Mouse (Mus musculus) heart, adult 2 months (tissue): ENCODE results near the gene Ubr3. TPM values are rescaled to one million over a fixed set of nuclear protein-coding genes. Genes with fewer than 3 reads are reported as not detected.
A peak's percentile ranks its signal among the peaks of the same experiment; 100 is the strongest.

ENCODE experiments used
- DNase-seq, 2 experiments: peaks; one replicate each; pipeline ENCODE4 v3.0.0; 2021
- H3K27ac ChIP-seq: fragments of 200-600 bp; 2 replicates; pipeline ENCODE4 v1.8.1; 2022
- H3K27me3 ChIP-seq: fragments of 200-500 bp; 2 replicates; pipeline ENCODE4 v1.6.1; 2012; ENCODE audit warnings: mild to moderate bottlenecking, low read length, inconsistent platforms, mixed read lengths; ENCODE audit not compliant: control insufficient read depth, insufficient read depth
- H3K36me3 ChIP-seq: fragments of 200-500 bp; 2 replicates; pipeline ENCODE4 v1.6.1; 2012; ENCODE audit warnings: low read length, inconsistent platforms; ENCODE audit not compliant: control insufficient read depth, insufficient read depth
- H3K4me1 ChIP-seq: fragments of 200-500 bp; 2 replicates; pipeline ENCODE4 v1.6.1; 2011; ENCODE audit warnings: low read length; ENCODE audit not compliant: control insufficient read depth, insufficient read depth
- H3K4me3 ChIP-seq: fragments of 200-600 bp; 2 replicates; pipeline ENCODE4 v1.8.1; 2022
- H3K79me2 ChIP-seq: fragments of 200-500 bp; replicated peaks from 2 replicates; pipeline ENCODE4 v1.6.1; 2012; ENCODE audit warnings: mild to moderate bottlenecking, inconsistent platforms, low read length, moderate library complexity, mixed read lengths; ENCODE audit not compliant: control insufficient read depth, insufficient read depth
- H3K9ac ChIP-seq: fragments of 200-500 bp; 2 replicates; pipeline ENCODE4 v1.6.1; 2012; ENCODE audit warnings: low read depth, mild to moderate bottlenecking, control low read depth, inconsistent platforms, low read length, mixed read lengths
- CTCF ChIP-seq: fragments of 200-600 bp; IDR thresholded peaks from 2 replicates; pipeline ENCODE4 v1.8.1; 2022; ENCODE audit warnings: antibody characterized with exemption, mild to moderate bottlenecking, moderate library complexity
- EP300 ChIP-seq: fragments of 200-500 bp; IDR thresholded peaks from 2 replicates; pipeline ENCODE4 v1.6.1; 2011; ENCODE audit warnings: low read depth, low read length, control low read depth; ENCODE audit not compliant: insufficient read depth
- POLR2A ChIP-seq: fragments of 200-500 bp; IDR thresholded peaks from 2 replicates; pipeline ENCODE4 v1.6.1; 2011; ENCODE audit warnings: mild to moderate bottlenecking, low read depth, low read length, control low read depth; ENCODE audit not compliant: insufficient read depth
- WGBS: fragments of 180-500 bp; shearing (Covaris S2); methylation state at CpG from one replicate; pipeline ENCODE4 v1.1.7; 2018; 5-methylcytosine and 5-hydroxymethylcytosine counted together
- intact Hi-C: fragments of 180-260 bp; cut with DNase I; formaldehyde crosslinking; loops from one replicate; pipeline ENCODE4 v1.15.1; 2025
- polyA plus RNA-seq: library from polyadenylated mRNA; depleted of rRNA; stranded (reverse); fragments of >200 nt; gene quantifications from 2 replicates; pipeline ENCODE4 v1.2.3, GENCODE M21; 2012
- total RNA-seq, 2 experiments: library from RNA; stranded (reverse); gene quantifications; 2 replicates each; pipeline ENCODE4 v1.2.3; 2021

The Ubr3 gene
- total and polyA plus RNA-seq, 3 experiments = 26.0 to 117 (median 112) TPM

- Histone ChIP-seq H3K79me2 (no peaks in the 10 kb centered on the region; the same call in 1 of the 2 replicates), H3K27ac (peak overlapping the region; percentile 83), H3K9ac (peak overlapping the region; percentile 62), H3K4me1 (peaks cover 3% of the 10 kb centered on the region), H3K36me3 (peaks cover 10% of the 10 kb centered on the region), H3K4me3 (peak overlapping the region; percentile 73), H3K27me3 (no peaks in the 10 kb centered on the region)
- intact Hi-C loops = loop anchor here (1.0 to 10.0 kb wide), 5 partner anchors 24 to 214 kb away; partner anchors contain the start of genes Bbs5, Mettl5, Ppig and Ubr3
- TF ChIP-seq CTCF (no peak), POLR2A (no peak), EP300 (no peak)
- DNase-seq = peak; percentile 54 to 55
- 7% methylated on average over 13 of the region's 13 CpGs for WGBS
These were observed 36.0 kb upstream of the Ubr3 start for GRCm38 (mm10) chr2:69860972-69861452.

GRCm38 (mm10) chr2:69861485-69862091 lies 35.5 kb upstream of the Ubr3 start, which contains the start of gene Ssb:
TSS of gene Ssb (plus strand) at chr2:69861562.
- H3K4me1 ChIP-seq = peaks cover 3% of the 10 kb centered on the region
- no peaks in the 10 kb centered on the region for H3K27me3 ChIP-seq
- intact Hi-C loops = loop anchor here (1.0 to 10.0 kb wide), 5 partner anchors 24 to 214 kb away; partner anchors contain the start of genes Bbs5, Mettl5, Ppig and Ubr3
- peak; percentile 95 to 96 for DNase-seq
- peak within 1 kb of the TSS; percentile 82 for H3K9ac ChIP-seq
- under 1% methylated on average over 66 of the region's 66 CpGs for WGBS
- TF ChIP-seq CTCF (no peak), POLR2A (peak; percentile 84)
- no peaks in the 10 kb centered on the region; the same call in 1 of the 2 replicates for H3K79me2 ChIP-seq
- H3K4me3 ChIP-seq = peak within 1 kb of the TSS; percentile 73
- peak within 1 kb of the TSS; percentile 83 for H3K27ac ChIP-seq
- H3K36me3 ChIP-seq = peaks cover 10% of the 10 kb centered on the region

GRCm38 (mm10) chr2:69862117-69862657 lies 34.9 kb upstream of the Ubr3 start:
- under 1% methylated on average over 13 of the region's 13 CpGs for WGBS
- intact Hi-C loops = loop anchor here (5.0 to 10.0 kb wide), 3 partner anchors 35 to 215 kb away; partner anchors contain the start of genes Bbs5, Ppig and Ubr3

GRCm38 (mm10) chr2:69883990-69884391 lies 13.1 kb upstream of the Ubr3 start:
- Histone ChIP-seq H3K79me2 (no peaks in the 10 kb centered on the region; the same call in 1 of the 2 replicates), H3K27ac (no peak overlapping the region), H3K27me3 (no peaks in the 10 kb centered on the region), H3K9ac (no peak overlapping the region), H3K4me1 (peaks cover 2% of the 10 kb centered on the region; the same call in 1 of the 2 replicates), H3K36me3 (peaks cover 2% of the 10 kb centered on the region; the same call in 1 of the 2 replicates), H3K4me3 (no peak overlapping the region)
- 61% methylated on average over 2 of the region's 2 CpGs for WGBS
- DNase-seq = no peak
- TF ChIP-seq POLR2A (no peak), CTCF (peak; percentile 55)
- intact Hi-C loops = no loop called here

More at GRCm38 (mm10) chr2:69862117-69862657, 34.9 kb upstream of the Ubr3 start:
- DNase-seq = no peak
- Histone ChIP-seq H3K4me3 (peak overlapping the region; percentile 73), H3K27me3 (no peaks in the 10 kb centered on the region), H3K27ac (peak overlapping the region; percentile 83), H3K9ac (peak overlapping the region; percentile 82), H3K36me3 (peaks cover 10% of the 10 kb centered on the region), H3K4me1 (peaks cover 3% of the 10 kb centered on the region), H3K79me2 (no peaks in the 10 kb centered on the region; the same call in 1 of the 2 replicates)
- TF ChIP-seq EP300 (no peak), POLR2A (no peak), CTCF (no peak)

- no peak overlapping the region; the same call in 1 of the 2 replicates for H3K9ac ChIP-seq
- WGBS = 36% methylated on average over 6 of the region's 6 CpGs
- peak overlapping the region; percentile 88 for H3K4me3 ChIP-seq
- DNase-seq = no peak
- H3K4me1 ChIP-seq = peaks cover 2% of the 10 kb centered on the region; the same call in 1 of the 2 replicates
- no peak for TF ChIP-seq POLR2A
- no peak for TF ChIP-seq CTCF
- no peak for TF ChIP-seq EP300
- intact Hi-C loops = no loop called here
- no peak overlapping the region; the same call in 1 of the 2 replicates for H3K27ac ChIP-seq
- H3K79me2 ChIP-seq = no peaks in the 10 kb centered on the region; the same call in 1 of the 2 replicates
- H3K27me3 ChIP-seq = no peaks in the 10 kb centered on the region
- peaks cover 2% of the 10 kb centered on the region; the same call in 1 of the 2 replicates for H3K36me3 ChIP-seq
These were observed 12.5 kb upstream of the Ubr3 start for GRCm38 (mm10) chr2:69884581-69884980.

- Histone ChIP-seq H3K27me3 (no peaks in the 10 kb centered on the region), H3K27ac (peak overlapping the region; percentile 82), H3K9ac (peak overlapping the region; percentile 85), H3K36me3 (peaks cover 2% of the 10 kb centered on the region; the same call in 1 of the 2 replicates), H3K4me1 (peaks cover 2% of the 10 kb centered on the region; the same call in 1 of the 2 replicates), H3K4me3 (peak overlapping the region; percentile 88), H3K79me2 (no peaks in the 10 kb centered on the region; the same call in 1 of the 2 replicates)
- DNase-seq = no peak
- WGBS = 4% methylated on average over 12 of the region's 12 CpGs
- TF ChIP-seq EP300 = no peak
- TF ChIP-seq CTCF = no peak
- no peak for TF ChIP-seq POLR2A
- intact Hi-C loops = loop anchor here (1.0 kb wide), 2 partner anchors 12 to 24 kb away; partner anchors contain the start of genes Ssb and Ubr3
These were observed 12.0 kb upstream of the Ubr3 start for GRCm38 (mm10) chr2:69885050-69885449.
